Mouse (Mus musculus): Measurements from ENCODE around the gene Mss51.
A peak's percentile ranks its signal among the peaks of the same experiment; 100 is the strongest.

Gene Mss51

DNA sequence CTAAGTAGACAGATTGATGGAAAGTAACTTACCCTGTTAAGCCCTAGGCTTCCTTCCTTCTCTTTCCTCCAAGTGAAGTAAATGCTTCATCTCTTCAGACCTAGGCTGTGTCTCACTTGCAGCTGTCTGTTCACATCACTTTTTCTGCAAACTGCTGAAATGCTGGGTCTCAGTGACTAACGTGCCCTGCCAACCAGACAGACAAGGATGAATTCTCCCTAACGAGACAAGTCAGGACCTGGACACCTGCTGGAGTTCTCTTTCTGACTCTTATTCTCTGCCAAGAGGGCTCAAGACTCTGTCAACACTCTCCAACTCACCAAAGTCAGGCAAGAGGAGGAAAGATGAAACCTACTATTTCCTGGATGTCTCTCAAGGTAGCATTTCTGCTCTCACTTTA lies at the start of gene Mss51:
Gene Mss51, minus strand, starts transcription at position 299 of the 400 bp plus-strand sequence.
- no peak for DNase-seq (ENCODE audit: low spot score)

DNA sequence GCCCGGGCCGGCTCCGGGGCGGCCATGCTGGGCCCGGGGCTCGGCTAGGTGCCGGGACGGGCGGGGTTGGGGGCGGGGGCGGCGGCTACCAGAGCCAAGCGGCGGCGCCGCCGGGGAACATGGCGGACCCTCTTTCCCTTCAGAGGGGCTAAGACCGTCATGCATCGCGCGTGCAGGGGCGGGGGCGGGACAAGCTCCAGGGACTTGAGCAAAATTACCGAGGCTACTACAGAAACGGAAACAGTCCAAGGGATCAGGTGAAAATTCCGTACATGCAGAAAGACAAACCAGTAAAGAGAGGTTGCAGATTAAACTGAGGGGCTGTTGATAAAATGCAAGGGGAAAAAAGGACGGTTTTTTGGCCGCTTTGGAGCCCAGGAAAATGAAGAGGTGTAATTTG lies 49.7 kb upstream of the Mss51 start, which contains the start of gene Ppp3cb:
Gene Ppp3cb, minus strand, starts transcription at position 159 of the 400 bp plus-strand sequence.
- DNase-seq (ENCODE audit: low spot score), result peak; percentile 60

DNA sequence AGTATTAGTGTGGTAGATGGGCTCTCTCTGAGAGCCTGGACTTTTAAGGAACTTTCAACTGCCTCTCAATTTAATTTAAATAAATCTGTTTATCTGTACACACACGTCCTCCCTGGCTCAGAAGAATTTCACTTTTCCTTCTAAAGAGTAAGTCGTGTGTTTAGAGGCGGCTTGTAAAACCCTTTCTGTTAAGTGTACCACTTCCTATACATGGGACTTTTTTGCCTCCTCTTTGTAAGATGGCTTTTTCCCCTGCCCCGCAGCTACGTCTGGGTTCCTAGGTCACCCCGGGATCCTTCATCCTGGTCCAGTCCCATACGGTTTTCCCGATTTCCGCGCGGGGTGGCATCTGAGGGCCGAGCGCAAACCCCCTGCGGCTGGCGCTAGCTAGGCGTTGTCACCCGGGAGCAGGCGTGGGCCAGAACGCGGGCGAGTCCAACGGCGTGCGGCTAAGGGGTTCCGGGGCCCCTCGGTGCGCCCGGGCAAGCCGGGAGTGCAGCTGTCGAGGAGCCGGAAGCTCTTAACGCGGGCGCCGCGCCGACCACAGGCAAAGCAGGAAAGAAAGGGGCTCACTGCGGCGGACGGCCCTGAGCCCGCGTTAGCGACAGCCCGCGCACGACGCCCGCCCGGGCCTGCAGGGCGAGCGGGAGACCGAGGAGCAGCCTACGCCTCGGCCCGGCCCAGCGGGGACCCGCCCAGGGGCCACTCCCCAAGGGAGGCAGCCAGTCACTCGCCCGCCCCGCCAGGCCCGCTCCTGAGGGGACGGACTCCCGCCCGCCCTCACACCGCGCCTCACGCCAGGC lies 49.0 kb upstream of the Mss51 start:
- peak; percentile 68 for DNase-seq (ENCODE audit: low spot score)

DNA sequence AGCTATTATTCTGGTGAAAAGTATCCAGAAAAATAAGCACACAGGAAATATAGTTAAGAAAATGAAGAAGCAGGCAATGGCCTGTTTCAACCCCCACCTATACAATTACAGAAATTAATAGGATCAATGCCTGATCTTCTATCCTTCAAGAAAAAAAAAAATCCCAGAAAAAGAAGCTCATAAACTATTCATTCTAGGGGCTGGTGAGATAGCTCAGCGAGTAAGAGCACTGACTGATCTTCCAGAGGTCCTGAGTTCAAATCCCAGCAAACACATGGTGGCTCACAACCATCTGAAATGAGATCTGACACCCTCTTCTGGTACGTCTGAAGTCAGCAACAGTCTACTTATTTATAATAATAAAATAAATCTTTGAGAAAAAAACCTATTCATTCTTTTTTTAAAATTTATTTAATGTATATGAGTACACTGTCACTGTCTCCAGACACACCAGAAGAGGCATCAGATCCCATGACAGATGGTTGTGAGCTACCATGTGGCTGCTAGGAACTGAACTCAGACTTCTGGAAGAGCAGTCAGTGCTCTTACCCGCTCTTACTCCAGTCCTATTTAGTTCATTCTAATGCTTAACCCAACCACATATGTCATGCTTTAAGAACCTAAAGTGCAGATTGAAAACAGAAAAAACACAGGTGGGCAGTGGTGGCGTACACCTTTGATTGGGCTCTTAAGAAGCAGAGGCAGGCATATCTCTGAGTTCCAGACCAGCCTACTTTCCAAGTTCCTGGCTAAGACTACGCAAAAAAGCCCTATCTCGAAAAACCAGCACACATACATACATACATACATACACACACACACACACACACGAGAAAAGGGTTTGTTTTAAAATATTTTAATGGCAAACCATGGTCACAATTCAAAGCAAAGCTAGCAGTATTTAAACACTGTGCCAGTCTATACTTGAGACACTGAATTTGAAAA lies 48.0 kb upstream of the Mss51 start:
- no peak for DNase-seq (ENCODE audit: low spot score)

DNA sequence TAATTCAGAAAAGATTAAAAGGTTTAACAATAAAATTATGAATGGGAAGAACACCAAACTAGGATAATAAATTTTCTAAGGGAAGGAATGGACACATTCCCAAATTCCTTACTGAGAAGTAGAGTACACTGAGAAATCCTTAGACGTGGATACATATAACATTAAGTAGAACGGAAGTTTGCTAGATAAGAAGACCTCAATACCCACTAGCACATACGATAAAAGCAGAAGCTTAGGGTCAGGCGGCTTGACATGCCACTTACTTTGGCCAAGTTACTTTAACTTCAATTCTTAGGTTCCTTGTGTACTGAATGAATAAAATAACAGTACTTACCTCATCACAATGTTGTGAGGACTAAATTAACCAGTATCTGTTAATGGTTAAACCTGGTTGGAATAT lies 32.9 kb upstream of the Mss51 start:
- DNase-seq (ENCODE audit: low spot score), result no peak

DNA sequence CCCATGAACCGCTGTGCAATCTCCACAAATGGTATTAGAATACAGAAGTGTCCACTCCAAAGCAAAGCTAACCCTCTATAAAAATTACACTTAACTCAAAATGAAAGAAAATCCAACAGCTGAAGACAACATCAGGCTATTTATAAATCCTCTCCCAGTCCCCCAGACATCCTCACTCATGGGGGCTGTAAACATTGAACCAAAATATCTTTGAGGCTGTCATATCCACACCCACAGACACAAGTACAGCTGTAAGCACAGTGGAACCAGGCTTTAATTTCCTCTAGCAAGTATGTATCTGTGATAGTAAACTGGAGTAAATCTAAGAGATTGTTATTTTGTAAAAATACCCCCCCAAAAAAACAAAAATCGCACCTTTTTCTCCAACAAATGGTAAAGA lies 23.5 kb upstream of the Mss51 start:
- DNase-seq (ENCODE audit: low spot score), result no peak

DNA sequence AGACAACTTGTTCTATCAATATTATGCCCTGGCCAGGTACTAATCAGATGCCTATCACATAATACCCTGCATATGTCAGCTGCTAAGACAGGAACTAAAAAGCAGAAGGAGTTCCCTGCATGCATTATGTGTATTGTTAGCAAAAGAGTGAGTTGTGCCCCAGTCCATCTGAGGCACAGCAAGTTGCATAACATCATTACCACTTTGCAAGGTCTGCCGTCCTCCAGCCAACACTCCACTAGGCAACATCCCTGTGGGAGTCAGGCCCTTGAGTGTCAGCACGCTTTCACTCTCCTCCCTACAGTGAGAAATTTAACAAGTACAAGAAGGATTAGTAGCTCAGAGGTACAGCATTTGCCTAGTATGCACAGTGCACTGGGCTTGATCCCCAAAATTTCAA lies 11.7 kb upstream of the Mss51 start:
- no peak for DNase-seq (ENCODE audit: low spot score)

DNA sequence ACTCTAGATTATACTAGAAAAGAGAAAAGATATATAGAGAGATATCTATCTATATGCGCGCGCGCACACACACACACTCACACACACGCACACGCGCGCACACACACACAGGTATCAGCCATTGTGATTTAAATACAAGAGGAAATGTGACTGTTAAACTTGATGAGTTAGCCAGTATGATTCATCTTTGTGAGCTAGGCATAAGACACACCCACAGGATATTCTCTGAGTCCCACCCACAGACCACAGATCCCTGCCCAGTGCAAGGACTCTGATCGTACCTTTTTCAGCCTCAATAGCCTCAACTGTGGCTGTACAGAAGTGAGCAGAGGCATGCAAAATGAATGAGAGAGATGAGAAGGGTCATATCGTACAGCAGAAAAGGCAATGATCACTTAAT lies 6.3 kb upstream of the Mss51 start:
- DNase-seq (ENCODE audit: low spot score), result no peak

DNA sequence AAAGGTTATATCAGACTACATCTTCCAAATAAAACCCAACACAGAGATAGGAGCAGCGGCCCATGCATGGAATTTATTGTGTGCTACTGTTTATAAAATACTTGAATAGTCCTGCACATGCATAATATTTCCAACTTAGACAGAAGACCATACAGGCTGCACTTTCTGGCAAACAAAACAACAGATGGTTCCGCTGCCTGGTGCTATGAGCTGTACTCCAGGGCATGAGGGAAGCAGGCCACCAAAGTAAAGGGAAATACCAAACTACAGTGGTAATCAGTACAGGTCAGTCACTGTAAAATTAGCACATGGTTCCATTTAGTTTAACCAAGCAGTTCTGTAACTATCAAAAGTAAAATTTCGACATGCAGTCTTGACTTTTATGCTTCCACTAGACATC lies 3.3 kb upstream of the Mss51 start:
- no peak for DNase-seq (ENCODE audit: low spot score)

DNA sequence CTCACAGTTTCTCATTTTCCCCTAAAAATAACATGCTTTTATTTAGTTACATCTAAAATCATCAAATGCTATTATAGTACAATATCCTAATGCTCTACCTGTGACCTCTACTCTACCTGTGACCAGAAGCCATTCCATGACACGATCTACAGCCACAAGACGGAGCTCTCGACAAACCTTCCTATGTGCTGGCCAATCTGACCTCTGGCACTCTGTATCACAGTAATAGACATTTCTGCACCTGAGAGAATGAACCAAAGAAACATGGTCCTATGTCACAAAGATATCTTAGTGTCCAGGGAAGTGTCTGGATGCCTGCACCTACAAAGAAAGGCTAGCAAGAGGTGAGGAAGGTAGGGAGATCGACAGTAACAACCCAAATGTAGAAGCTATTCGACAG lies 10.7 kb downstream of the Mss51 start:
- DNase-seq (ENCODE audit: low spot score), result no peak

DNA sequence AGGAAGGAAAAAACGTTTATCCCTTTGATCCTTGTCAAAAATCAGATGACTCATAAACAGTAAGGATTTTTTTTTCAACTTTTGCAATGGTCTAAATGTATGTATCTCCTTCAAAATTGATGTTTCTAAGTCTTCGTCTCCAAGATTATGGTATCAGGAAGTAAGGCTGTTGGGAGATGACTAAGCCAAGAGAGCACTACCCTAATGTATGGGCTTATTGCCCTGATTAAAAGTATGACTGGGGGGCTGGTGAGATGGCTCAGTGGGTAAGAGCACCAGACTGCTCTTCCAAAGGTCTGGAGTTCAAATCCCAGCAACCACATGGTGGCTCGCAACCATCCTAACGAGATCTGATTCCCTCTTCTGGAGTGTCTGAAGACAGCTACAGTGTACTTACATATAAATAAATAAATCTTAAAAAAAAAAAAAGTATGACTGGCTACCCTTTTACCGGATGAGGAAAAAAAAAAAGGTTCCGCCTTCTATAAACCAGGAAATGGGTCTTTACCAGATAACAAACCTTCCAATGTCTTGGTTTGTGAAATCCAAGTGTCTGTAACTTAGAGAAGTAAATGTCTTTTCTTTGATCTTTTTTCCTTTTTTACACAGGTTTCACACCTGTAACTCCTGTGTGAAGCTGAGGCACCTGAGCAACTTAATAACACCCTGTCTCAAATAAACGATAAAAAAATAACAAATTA lies 14.5 kb downstream of the Mss51 start:
- no peak for DNase-seq (ENCODE audit: low spot score)

DNA sequence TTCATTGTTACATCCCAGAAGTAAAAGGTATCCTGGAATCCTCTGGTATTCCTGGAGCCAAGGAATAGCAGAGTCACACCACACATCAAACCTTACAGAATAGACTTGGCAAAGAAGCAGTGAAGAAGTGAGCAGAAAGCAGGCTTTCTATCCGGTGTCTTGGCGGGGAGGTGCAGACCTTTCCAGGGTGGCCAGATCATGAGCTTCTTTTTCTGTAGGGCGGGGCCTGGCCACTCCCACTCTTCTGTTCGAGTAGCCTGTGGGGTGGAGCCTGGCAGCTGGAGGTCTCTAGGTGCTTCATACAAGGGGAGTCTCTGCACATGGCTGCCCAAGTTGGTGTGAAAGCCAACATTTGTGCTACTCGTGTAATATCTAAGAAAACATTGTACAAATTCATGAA lies 15.5 kb downstream of the Mss51 start:
- no peak for DNase-seq (ENCODE audit: low spot score)

DNA sequence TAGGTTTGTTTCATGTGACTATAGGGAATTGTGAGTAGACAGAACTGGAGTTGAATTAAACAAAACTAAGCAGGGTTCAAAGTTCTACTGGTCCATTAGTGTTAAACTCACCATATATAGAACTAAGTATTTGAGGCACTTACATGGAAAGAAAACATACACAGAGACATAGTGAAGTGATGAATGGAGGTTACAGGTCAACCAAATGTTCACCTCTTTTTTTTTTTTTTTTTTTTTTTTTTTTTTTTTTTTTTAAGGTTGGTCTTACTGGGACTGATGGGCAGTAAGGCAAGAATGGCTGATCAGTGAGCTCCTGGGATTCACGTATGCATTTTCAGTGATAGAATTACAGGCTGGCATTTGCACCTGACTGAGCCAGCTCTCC lies 16.5 kb downstream of the Mss51 start:
- no peak for DNase-seq (ENCODE audit: low spot score)

DNA sequence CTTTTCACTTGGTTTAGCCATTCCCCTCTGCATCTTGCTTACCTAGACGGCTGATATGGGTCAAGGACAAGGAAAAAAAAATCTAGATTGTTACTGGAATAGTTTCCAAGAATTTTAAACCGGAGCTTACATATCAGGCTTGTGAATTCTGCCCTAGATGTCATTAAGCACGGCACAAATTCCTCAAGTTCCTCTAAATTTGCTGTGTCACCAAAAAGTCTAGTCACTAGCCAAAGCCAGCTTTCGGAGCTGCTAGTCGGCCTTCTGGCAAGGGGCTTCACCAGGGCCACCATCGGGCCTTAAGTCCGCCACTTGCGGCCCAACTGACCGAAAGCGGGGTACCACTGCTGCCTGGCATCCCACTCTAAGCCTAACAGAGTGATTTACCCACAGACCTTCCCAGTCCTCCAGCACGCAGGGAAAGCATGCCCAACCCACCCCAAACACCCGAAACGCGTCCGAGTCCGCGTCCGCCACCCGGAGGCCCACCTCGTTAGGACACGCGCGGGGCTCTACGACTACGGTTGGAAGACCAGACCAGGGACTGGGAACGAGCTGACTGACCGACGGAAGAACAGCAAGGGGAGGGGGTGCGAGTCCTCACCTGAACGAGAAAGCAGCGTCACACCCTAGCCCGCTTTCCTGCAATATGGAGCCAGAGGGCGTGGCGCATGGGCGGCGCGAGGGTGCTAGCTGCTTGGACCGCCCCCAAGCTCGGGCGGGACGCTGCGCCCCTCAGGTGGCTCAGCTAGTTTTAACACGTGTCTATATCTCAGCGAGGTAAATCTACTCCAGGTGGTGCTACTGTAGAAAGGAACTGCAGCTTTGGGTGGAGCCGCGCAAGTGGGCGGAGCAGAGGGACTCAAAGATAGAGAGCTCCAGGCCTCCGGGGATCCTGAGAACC lies 17.2 kb downstream of the Mss51 start, which contains the start of gene Anxa7:
Gene Anxa7, minus strand, starts transcription at position 843 of the 904 bp plus-strand sequence.
- peak; percentile 59 for DNase-seq (ENCODE audit: low spot score)

DNA sequence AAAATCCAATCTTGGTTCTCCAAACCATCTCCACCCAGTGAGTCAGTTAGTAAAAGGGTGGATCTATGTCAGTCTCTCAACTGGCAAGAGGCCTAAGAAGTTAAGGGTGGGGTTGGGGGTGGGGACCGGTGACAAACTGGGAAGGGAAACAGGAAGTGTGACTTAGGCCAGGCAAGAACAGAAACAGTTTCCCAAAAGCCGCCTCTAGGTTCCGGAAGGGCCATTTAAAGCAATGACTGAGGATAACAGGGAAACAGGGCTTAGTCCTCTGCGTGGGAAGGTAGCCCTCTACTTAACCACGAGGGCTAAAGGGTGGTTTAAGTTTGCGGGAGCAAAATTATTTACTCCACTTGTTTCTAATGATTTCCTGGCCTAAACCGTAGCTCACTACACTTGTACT lies 17.9 kb downstream of the Mss51 start:
- no peak for DNase-seq (ENCODE audit: low spot score)

DNA sequence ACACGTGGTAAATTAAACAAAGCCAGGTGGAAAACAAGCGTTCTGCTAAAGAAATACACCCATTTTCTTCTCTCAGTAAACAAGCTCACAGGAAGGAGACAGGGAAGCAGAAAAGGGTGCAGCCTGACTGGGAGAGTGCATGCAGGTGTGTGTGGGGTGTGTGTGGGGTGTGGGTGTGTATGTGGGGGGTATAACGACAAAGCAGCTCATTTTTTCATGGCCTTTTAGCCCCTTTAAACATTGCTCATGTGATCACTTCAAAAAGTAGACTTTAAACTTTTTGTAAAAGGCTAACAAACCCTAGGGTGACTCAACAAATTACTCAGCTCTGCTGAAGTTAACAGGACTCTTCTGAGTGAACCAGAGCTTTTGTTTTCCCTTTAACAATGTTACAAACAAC lies 18.3 kb downstream of the Mss51 start:
- no peak for DNase-seq (ENCODE audit: low spot score)

DNA sequence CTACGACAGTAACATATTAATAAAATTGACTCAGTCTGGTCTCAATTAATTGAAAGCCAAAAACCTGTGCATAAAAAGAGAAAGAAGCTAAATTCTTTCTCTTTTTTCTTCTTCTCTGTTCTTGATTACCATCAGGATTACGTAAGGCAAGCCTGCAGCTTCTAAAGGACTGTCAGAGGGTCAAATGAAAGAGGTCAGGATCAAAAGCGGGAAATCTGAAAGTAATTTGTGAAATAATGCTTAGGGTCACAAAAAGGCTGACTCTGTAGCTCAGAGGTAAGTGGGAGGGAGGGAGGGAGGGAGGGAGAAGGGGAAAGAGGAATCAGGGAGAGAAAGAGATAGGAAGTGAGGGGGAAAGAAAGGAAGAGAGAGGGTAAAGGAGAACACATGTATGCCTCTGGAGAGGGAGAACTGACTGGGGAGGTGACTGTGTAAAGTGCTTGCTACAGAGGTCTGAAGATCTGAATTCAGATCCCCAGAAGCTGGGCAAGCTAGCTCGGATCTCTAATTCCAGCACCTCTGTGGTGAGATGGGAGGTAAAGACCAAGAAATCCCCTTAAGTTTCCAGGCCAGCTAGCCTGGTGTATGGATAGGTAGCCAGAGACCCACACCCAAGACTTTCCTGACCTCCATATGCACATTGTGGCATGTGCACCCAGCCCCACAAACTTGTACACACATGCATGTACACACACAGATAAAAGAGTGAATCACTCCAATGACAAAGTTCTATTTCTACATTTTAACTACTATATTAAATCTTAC lies 19.3 kb downstream of the Mss51 start:
- DNase-seq (ENCODE audit: low spot score), result no peak

DNA sequence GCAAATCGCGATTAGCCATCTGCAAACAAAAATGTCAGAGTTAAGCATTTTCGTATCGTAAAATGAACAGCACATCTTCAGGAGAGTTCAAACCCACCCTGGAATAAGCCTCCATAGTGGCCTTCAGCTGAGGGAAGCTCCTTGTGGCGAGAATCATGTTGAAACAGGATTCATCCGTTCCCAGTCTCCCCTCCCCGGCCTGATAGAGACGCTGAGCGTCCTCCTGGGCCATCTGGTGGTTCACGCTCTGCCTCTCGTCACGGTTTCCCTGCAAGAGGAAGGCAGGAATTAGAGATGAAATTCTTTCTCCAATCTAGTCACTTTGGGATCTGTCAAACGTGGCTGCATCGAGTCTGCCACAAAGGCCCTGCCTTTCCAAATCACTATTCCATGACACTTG lies 36.5 kb downstream of the Mss51 start:
- DNase-seq (ENCODE audit: low spot score), result no peak

DNA sequence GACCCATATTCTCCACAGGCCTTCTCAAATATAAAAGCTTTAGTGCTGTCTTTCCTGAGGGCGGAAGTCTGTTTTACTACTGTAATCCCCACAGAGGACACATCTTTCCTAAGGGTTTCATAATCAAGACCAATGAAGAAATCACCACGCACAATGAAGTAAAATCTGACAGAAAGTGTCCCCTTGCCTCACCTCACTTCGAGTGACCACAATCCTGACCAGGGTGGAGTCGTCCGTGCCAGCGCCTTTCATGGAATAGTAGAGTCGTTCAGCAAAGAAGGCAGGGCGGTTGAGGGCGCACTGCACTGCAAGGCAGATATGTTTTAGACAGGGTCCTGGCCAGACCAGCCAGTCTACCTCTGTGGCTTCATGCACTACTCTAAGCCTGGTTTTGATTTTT lies 38.3 kb downstream of the Mss51 start:
- DNase-seq (ENCODE audit: low spot score), result no peak

DNA sequence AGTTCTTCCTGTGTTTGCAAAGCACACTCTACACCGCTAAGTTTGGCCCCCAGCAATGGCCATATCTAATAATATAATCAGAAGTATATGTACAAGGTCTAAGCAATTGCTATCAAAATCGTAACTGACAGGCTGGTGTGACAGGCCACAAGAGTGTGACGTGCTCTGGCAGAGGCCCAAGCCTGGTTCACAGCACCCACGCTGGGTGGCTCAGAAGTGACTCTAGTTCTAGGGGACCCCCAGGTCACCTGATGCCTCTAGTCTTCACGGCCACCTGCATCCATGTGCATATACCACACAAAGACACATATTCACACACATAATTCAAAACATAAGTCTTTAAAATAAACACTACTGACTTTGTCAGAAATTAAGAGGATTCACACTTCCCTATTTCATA lies 43.8 kb downstream of the Mss51 start:
- DNase-seq (ENCODE audit: low spot score), result no peak

Data from left cerebral cortex, adult 11 months (tissue).